Mouse (Mus musculus) embryonic facial prominence, embryonic 11.5 days (tissue): Measurements from ENCODE around the gene Xrra1. TPM values are rescaled to one million over a fixed set of nuclear protein-coding genes. Genes with fewer than 3 reads are reported as not detected.

Experiments used
- ATAC-seq: fragments of 200-750 bp; cut with Nextera tagmentation; replicated peaks from 2 replicates; pipeline ENCODE4 v1.8.0; 2017; ENCODE audit warnings: low read depth; ENCODE audit not compliant: insufficient number of reproducible peaks, low FRiP score, low TSS enrichment
- DNase-seq: peaks from one replicate; pipeline ENCODE4 v3.0.0-alpha.2; 2015; ENCODE audit warnings: low spot score
- H3K27ac ChIP-seq: fragments of 300-500 bp; sonication (generic); replicated peaks from 2 replicates; pipeline ENCODE4 v1.5.1; 2014; ENCODE audit warnings: mild to moderate bottlenecking, low read depth, low read length, control low read depth
- H3K27me3 ChIP-seq: fragments of 300-500 bp; sonication (generic); 2 replicates; pipeline ENCODE4 v1.6.1; 2014; ENCODE audit warnings: mild to moderate bottlenecking, low read length, moderate library complexity, mixed read lengths; ENCODE audit not compliant: control insufficient read depth, insufficient read depth
- H3K36me3 ChIP-seq: fragments of 300-500 bp; sonication (generic); replicated peaks from 2 replicates; pipeline ENCODE4 v1.6.1; 2014; ENCODE audit warnings: low read depth, mild to moderate bottlenecking, low read length, moderate library complexity, mixed read lengths; ENCODE audit not compliant: control insufficient read depth, insufficient read depth
- H3K4me1 ChIP-seq: fragments of 300-500 bp; sonication (generic); 2 replicates; pipeline ENCODE4 v1.6.1; 2014; ENCODE audit warnings: low read length, mixed read lengths; ENCODE audit not compliant: control insufficient read depth, insufficient read depth
- H3K4me2 ChIP-seq: fragments of 300-500 bp; sonication (generic); 2 replicates; pipeline ENCODE4 v1.6.1; 2014; ENCODE audit warnings: low read depth, mild to moderate bottlenecking, control low read depth, low read length, moderate library complexity
- H3K4me3 ChIP-seq: fragments of 300-500 bp; sonication (generic); 2 replicates; pipeline ENCODE4 v1.5.1; 2014; ENCODE audit warnings: low read depth, low read length, control low read depth
- H3K9ac ChIP-seq: fragments of 300-500 bp; sonication (generic); replicated peaks from 2 replicates; pipeline ENCODE4 v1.6.1; 2014; ENCODE audit warnings: mild to moderate bottlenecking, control low read depth, low read length
- H3K9me3 ChIP-seq: fragments of 300-500 bp; sonication (generic); replicated peaks from 2 replicates; pipeline ENCODE4 v1.6.1; 2016; ENCODE audit warnings: mild to moderate bottlenecking, low read length, inconsistent platforms, mixed read lengths; ENCODE audit not compliant: control insufficient read depth
- WGBS: fragments of 180-500 bp; shearing (Covaris S2); extraction: QIAGEN DNeasy Blood & Tissue Kit; methylation state at CpG from one replicate; pipeline ENCODE4 v1.1.7; 2014; 5-methylcytosine and 5-hydroxymethylcytosine counted together
- polyA plus RNA-seq: library from polyadenylated mRNA; unstranded; fragments of >200 nt; fragmentation: Nextera tagmentation; extraction: Ambion mirVana; gene quantifications from 2 replicates; pipeline ENCODE4 v1.2.1, GENCODE M21; 2014

The Xrra1 gene
- polyA plus RNA-seq, 1 experiment from 2014 or later = 0.52 TPM

- no peaks in the 10 kb centered on the region for H3K27me3 ChIP-seq
- H3K4me3 ChIP-seq = no peak overlapping the region
- H3K27ac ChIP-seq = no peak overlapping the region
- no peaks in the 10 kb centered on the region for H3K9me3 ChIP-seq
- no peak for DNase-seq
- no peaks in the 10 kb centered on the region for H3K36me3 ChIP-seq
- WGBS = 55% methylated on average over 5 of the region's 5 CpGs
- H3K4me1 ChIP-seq = no peaks in the 10 kb centered on the region
- H3K4me2 ChIP-seq = no peak overlapping the region
- no peak overlapping the region for H3K9ac ChIP-seq
- ATAC-seq = no peak
Measured at GRCm38 (mm10) chr7:99875891-99876290, 17.0 kb downstream of the Xrra1 start.

DNA sequence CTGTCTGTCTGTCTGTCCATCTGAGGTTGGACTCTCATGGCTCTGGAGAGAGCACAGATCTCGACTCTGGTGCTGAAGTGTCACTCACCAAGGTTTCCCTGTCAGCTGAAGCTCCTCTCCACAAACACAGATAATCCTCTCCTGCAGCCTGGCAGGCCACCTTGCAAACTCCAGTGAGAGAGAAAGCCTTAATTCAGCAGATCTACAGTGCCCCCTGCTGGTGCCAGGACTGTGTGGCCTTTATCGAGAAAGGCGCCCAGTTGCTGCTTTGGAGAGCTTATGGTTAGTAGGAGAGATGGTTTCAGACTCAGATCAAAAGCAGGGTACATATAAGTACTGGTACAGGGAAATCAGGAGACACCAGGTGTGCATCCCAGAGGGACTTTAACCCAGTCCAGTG, 17.4 kb downstream of the Xrra1 start:
- Histone ChIP-seq H3K27ac (no peak overlapping the region), H3K4me3 (no peak overlapping the region), H3K9me3 (no peaks in the 10 kb centered on the region), H3K36me3 (no peaks in the 10 kb centered on the region), H3K4me1 (no peaks in the 10 kb centered on the region), H3K27me3 (no peaks in the 10 kb centered on the region), H3K4me2 (no peak overlapping the region), H3K9ac (no peak overlapping the region)
- 1% methylated on average over 3 of the region's 3 CpGs for WGBS
- 0 out of 2 replicates have a peak, but pooled peaks have one; percentile 34 for ATAC-seq
- peak; percentile 90 for DNase-seq

DNA sequence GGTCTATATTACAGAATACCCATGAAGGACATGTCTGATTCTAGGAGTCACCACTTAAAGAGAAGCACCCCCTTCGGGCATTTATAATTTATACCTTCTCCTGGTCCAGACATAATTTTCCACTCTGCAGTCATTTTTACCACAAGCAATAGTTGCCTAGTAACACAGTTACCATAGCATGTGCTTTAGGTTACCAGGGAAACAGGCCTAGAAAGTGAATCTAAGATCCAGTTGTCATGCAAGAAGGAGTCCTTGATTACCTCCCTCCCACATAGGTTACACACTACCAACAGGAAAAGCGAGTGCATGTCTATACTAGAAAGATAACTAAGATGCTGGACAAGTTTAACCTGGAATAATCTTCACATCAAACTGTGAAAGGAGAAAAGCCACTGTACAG, 19.3 kb downstream of the Xrra1 start:
- Histone ChIP-seq H3K27ac (no peak overlapping the region), H3K9me3 (no peaks in the 10 kb centered on the region), H3K4me1 (no peaks in the 10 kb centered on the region), H3K9ac (no peak overlapping the region), H3K4me3 (no peak overlapping the region), H3K36me3 (no peaks in the 10 kb centered on the region), H3K4me2 (no peak overlapping the region), H3K27me3 (no peaks in the 10 kb centered on the region)
- 77% methylated on average over 2 of the region's 2 CpGs for WGBS
- ATAC-seq (no peak), DNase-seq (no peak)

- Histone ChIP-seq H3K9me3 (no peaks in the 10 kb centered on the region), H3K4me3 (no peak overlapping the region), H3K9ac (no peak overlapping the region), H3K36me3 (no peaks in the 10 kb centered on the region), H3K27me3 (no peaks in the 10 kb centered on the region), H3K4me1 (no peaks in the 10 kb centered on the region), H3K4me2 (no peak overlapping the region), H3K27ac (no peak overlapping the region)
- DNase-seq = no peak
- 88% methylated on average over 2 of the region's 2 CpGs for WGBS
- no peak for ATAC-seq
Measured at GRCm38 (mm10) chr7:99887230-99887735, 28.4 kb downstream of the Xrra1 start.

DNA sequence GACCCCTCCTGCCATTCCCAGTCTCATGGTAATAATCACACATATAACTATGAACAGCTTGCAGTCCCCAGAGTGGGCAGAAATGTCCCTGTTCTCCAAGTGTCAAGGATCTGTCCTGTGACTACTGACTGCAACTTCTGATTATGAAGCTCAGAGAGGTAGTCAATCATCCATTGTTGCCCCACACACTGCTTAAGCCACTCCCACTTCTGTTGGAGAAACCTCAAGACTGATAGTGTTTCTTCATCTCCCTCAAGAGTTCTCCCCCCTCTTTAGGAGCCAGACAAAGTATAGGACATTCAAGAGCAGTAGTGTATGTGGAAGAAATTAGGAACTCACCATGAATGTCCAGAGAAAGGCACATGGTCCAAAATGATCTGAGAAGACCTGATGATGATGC, 28.8 kb downstream of the Xrra1 start:
- no peaks in the 10 kb centered on the region for H3K4me1 ChIP-seq
- H3K4me3 ChIP-seq = no peak overlapping the region
- H3K36me3 ChIP-seq = no peaks in the 10 kb centered on the region
- H3K4me2 ChIP-seq = no peak overlapping the region
- H3K27me3 ChIP-seq = no peaks in the 10 kb centered on the region
- ATAC-seq = no peak
- H3K27ac ChIP-seq = no peak overlapping the region
- DNase-seq = no peak
- H3K9ac ChIP-seq = no peak overlapping the region
- no peaks in the 10 kb centered on the region for H3K9me3 ChIP-seq

DNA sequence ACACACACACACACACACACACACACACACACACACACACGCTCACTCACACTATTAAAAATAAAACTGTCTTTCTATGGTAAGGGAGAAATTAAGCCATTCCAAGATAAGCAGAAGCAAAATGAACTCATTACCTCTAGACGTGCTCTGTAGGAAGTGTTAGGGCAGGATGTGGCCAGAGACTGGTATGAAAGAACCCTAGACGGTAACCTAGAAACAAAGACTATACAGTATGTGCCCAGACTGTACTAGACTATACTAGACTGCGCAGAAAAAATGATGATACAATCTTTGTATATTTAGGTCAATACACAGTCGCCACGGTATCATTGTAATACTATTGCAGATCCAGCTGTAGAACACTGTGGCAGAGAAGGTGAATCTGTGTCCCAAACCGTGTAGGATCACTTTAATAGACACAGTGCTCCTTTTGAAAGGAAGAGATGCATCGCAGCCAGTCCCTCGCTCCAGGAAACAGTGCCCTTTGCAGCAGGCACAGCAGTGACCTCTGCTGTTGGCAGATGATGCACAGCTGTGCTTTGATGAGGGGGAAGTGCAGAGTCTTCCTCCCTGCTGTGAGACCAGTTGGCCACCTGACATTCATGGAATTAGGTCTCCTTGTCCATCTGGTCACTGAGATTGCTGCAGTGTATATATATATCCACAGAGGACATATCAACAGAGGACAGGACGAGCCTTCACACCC, 30.4 kb downstream of the Xrra1 start:
- Histone ChIP-seq H3K4me2 (no peak overlapping the region), H3K4me3 (no peak overlapping the region), H3K9ac (no peak overlapping the region), H3K9me3 (no peaks in the 10 kb centered on the region), H3K27me3 (no peaks in the 10 kb centered on the region), H3K36me3 (no peaks in the 10 kb centered on the region), H3K27ac (no peak overlapping the region), H3K4me1 (no peaks in the 10 kb centered on the region)
- 43% methylated on average over 10 of the region's 10 CpGs for WGBS
- ATAC-seq (no peak), DNase-seq (peak; percentile 27)

DNA sequence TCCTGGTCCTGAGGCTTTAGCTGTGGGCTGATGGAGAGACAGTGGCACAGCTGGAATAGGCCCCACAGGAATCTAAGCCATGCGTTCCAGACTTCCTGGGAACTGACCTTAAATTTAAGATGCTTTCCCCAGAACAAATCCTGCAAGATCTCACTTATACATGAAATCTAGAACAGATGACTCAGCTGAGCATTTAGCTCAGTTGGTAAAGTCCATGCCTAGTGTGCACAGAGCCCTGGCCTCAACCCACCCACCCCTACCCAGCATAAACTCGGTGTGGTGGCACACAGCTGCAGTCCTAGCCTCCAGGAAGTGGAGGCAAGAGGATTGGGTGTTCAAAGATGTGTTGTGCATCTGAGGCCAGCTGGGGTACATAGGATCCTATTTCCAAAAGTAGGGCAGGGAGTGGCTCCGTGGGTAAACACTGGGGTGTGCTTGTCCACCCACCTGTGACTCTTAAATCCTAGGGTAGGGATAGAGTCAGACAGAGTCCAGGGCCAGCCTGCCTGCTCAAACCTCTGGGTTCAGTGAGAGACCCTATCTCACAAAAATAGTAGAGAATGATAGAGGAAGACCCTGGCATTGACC, 31.3 kb downstream of the Xrra1 start:
- H3K27me3 ChIP-seq = no peaks in the 10 kb centered on the region
- H3K9me3 ChIP-seq = no peaks in the 10 kb centered on the region
- no peaks in the 10 kb centered on the region for H3K36me3 ChIP-seq
- no peak overlapping the region for H3K4me2 ChIP-seq
- no peak overlapping the region for H3K4me3 ChIP-seq
- no peak for ATAC-seq
- H3K4me1 ChIP-seq = no peaks in the 10 kb centered on the region
- no peak overlapping the region for H3K27ac ChIP-seq
- no peak for DNase-seq
- H3K9ac ChIP-seq = no peak overlapping the region
- 64% methylated on average over 3 of the region's 3 CpGs for WGBS

DNA sequence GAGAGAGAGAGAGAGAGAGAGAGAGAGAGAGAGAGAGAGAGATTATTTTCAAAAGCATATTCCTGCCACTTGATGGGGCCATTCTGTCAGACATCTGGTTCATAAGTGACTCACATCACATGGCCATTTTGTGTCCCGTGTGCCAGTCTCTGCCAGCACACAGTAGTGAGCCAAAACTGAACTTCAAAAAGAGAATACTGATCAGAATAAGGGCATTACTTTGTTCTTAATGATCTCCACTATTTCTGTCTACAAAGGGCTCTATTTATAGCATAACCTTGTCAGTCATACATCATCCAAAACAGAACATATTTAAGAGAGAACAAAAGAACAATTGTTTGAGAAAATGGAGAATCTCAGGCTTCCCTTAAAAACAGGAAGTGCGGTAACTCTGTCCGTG, 32.6 kb downstream of the Xrra1 start:
- Histone ChIP-seq H3K4me3 (no peak overlapping the region), H3K36me3 (no peaks in the 10 kb centered on the region), H3K9me3 (no peaks in the 10 kb centered on the region), H3K4me2 (no peak overlapping the region), H3K27me3 (no peaks in the 10 kb centered on the region), H3K4me1 (no peaks in the 10 kb centered on the region), H3K27ac (no peak overlapping the region), H3K9ac (no peak overlapping the region)
- WGBS = 44% methylated on average over 3 of the region's 3 CpGs
- DNase-seq = no peak
- ATAC-seq = no peak
